Mouse (Mus musculus): ENCODE measurements at regions not wholly inside any gene's neighbourhood (a gene's known extent, or its start where the extent isn't known, plus 50 kb on each side); places are given as distances from the start of the nearest gene placed in this dataset.

- TF ChIP-seq EP300 (IDR thresholded peaks at IDR 0.05; ENCODE audit: low read depth), result no peak
- no peak for TF ChIP-seq CTCF (IDR thresholded peaks at IDR 0.05; ENCODE audit: low read depth)
- Histone ChIP-seq H3K27me3 (ENCODE audit: control insufficient read depth, insufficient read depth, low read length) (no peaks in the 10 kb centered on the region), H3K4me1 (replicated peaks; ENCODE audit: control insufficient read depth in 2 of 2, insufficient read depth in 2 of 2, low read length in 1 of 2) (no peaks in the 10 kb centered on the region), H3K36me3 (replicated peaks; ENCODE audit: control insufficient read depth, insufficient read depth, low read depth) (no peaks in the 10 kb centered on the region), H3K4me2 (ENCODE audit: low read depth) (no peak overlapping the region), H3K4me3 (ENCODE audit: insufficient read depth in 1 of 2, low read depth in 2 of 2, low read length in 2 of 2) (no peak overlapping the region), H3K9ac (replicated peaks) (no peak overlapping the region), H3K9me3 (ENCODE audit: control insufficient read depth, low read length) (no peaks in the 10 kb centered on the region), H3K27ac (no peak overlapping the region)
- no peak for DNase-seq (ENCODE audit: low read depth in 3 of 3, low spot score in 3 of 3)
- no peak for ATAC-seq (ENCODE audit: insufficient read depth)
- WGBS (ENCODE audit: insufficient replicate concordance), result 58% methylated on average over 3 of the region's 3 CpGs
Observed at GRCm38 (mm10) chr1:40936729-40937128, 131.3 kb downstream of the Tmem182 start.

- ATAC-seq (ENCODE audit: insufficient read depth) (no peak), DNase-seq (ENCODE audit: low read depth in 3 of 3, low spot score in 3 of 3) (no peak)
- H3K9me3 ChIP-seq (ENCODE audit: control insufficient read depth, low read length), result no peaks in the 10 kb centered on the region
- no peak overlapping the region for H3K27ac ChIP-seq
- H3K4me2 ChIP-seq (ENCODE audit: low read depth), result no peak overlapping the region
- no peak overlapping the region for H3K9ac ChIP-seq (replicated peaks)
- WGBS (ENCODE audit: insufficient replicate concordance), result 81% methylated on average over 14 of the region's 14 CpGs
- no peak overlapping the region for H3K4me3 ChIP-seq (ENCODE audit: insufficient read depth in 1 of 2, low read depth in 2 of 2, low read length in 2 of 2)
- no peak for TF ChIP-seq CTCF (IDR thresholded peaks at IDR 0.05; ENCODE audit: low read depth)
- TF ChIP-seq EP300 (IDR thresholded peaks at IDR 0.05; ENCODE audit: low read depth), result no peak
- no peaks in the 10 kb centered on the region for H3K4me1 ChIP-seq (replicated peaks; ENCODE audit: control insufficient read depth in 2 of 2, insufficient read depth in 2 of 2, low read length in 1 of 2)
- H3K27me3 ChIP-seq (ENCODE audit: control insufficient read depth, insufficient read depth, low read length), result no peaks in the 10 kb centered on the region
- H3K36me3 ChIP-seq (replicated peaks; ENCODE audit: control insufficient read depth, insufficient read depth, low read depth), result no peaks in the 10 kb centered on the region
Observed at GRCm38 (mm10) chr1:40942751-40943150, 137.3 kb downstream of the Tmem182 start.

GRCm38 (mm10) chr1:40943165-40943564 lies 137.8 kb downstream of the Tmem182 start:
- Histone ChIP-seq H3K9ac (replicated peaks) (no peak overlapping the region), H3K36me3 (replicated peaks; ENCODE audit: control insufficient read depth, insufficient read depth, low read depth) (no peaks in the 10 kb centered on the region), H3K27me3 (ENCODE audit: control insufficient read depth, insufficient read depth, low read length) (no peaks in the 10 kb centered on the region), H3K4me1 (replicated peaks; ENCODE audit: control insufficient read depth in 2 of 2, insufficient read depth in 2 of 2, low read length in 1 of 2) (no peaks in the 10 kb centered on the region), H3K4me2 (ENCODE audit: low read depth) (no peak overlapping the region), H3K4me3 (ENCODE audit: insufficient read depth in 1 of 2, low read depth in 2 of 2, low read length in 2 of 2) (no peak overlapping the region), H3K27ac (no peak overlapping the region), H3K9me3 (ENCODE audit: control insufficient read depth, low read length) (no peaks in the 10 kb centered on the region)
- TF ChIP-seq CTCF (IDR thresholded peaks at IDR 0.05; ENCODE audit: low read depth) (no peak), EP300 (IDR thresholded peaks at IDR 0.05; ENCODE audit: low read depth) (no peak)
- DNase-seq (ENCODE audit: low read depth in 3 of 3, low spot score in 3 of 3) (no peak), ATAC-seq (ENCODE audit: insufficient read depth) (no peak)
- WGBS (ENCODE audit: insufficient replicate concordance), result 63% methylated on average over 7 of the region's 7 CpGs

GRCm38 (mm10) chr1:40950641-40951040 lies 145.2 kb downstream of the Tmem182 start:
- Histone ChIP-seq H3K27ac (no peak overlapping the region), H3K27me3 (ENCODE audit: control insufficient read depth, insufficient read depth, low read length) (no peaks in the 10 kb centered on the region), H3K4me2 (ENCODE audit: low read depth) (no peak overlapping the region), H3K9me3 (ENCODE audit: control insufficient read depth, low read length) (no peaks in the 10 kb centered on the region), H3K4me1 (replicated peaks; ENCODE audit: control insufficient read depth in 2 of 2, insufficient read depth in 2 of 2, low read length in 1 of 2) (no peaks in the 10 kb centered on the region), H3K4me3 (ENCODE audit: insufficient read depth in 1 of 2, low read depth in 2 of 2, low read length in 2 of 2) (no peak overlapping the region), H3K9ac (replicated peaks) (no peak overlapping the region), H3K36me3 (replicated peaks; ENCODE audit: control insufficient read depth, insufficient read depth, low read depth) (no peaks in the 10 kb centered on the region)
- no peak for TF ChIP-seq EP300 (IDR thresholded peaks at IDR 0.05; ENCODE audit: low read depth)
- TF ChIP-seq CTCF (IDR thresholded peaks at IDR 0.05; ENCODE audit: low read depth), result no peak
- ATAC-seq (ENCODE audit: insufficient read depth) (no peak), DNase-seq (ENCODE audit: low read depth in 3 of 3, low spot score in 3 of 3) (no peak)
- 69% methylated on average over 5 of the region's 5 CpGs for WGBS (ENCODE audit: insufficient replicate concordance)

- H3K4me3 ChIP-seq (ENCODE audit: insufficient read depth in 1 of 2, low read depth in 2 of 2, low read length in 2 of 2), result no peak overlapping the region
- H3K9ac ChIP-seq (replicated peaks), result no peak overlapping the region
- H3K4me1 ChIP-seq (replicated peaks; ENCODE audit: control insufficient read depth in 2 of 2, insufficient read depth in 2 of 2, low read length in 1 of 2), result no peaks in the 10 kb centered on the region
- no peak for ATAC-seq (ENCODE audit: insufficient read depth)
- H3K9me3 ChIP-seq (ENCODE audit: control insufficient read depth, low read length), result no peaks in the 10 kb centered on the region
- H3K27me3 ChIP-seq (ENCODE audit: control insufficient read depth, insufficient read depth, low read length), result no peaks in the 10 kb centered on the region
- no peak overlapping the region for H3K4me2 ChIP-seq (ENCODE audit: low read depth)
- no peaks in the 10 kb centered on the region for H3K36me3 ChIP-seq (replicated peaks; ENCODE audit: control insufficient read depth, insufficient read depth, low read depth)
- TF ChIP-seq CTCF (IDR thresholded peaks at IDR 0.05; ENCODE audit: low read depth) (no peak), EP300 (IDR thresholded peaks at IDR 0.05; ENCODE audit: low read depth) (no peak)
- 79% methylated on average over 14 of the region's 14 CpGs for WGBS (ENCODE audit: insufficient replicate concordance)
- H3K27ac ChIP-seq, result no peak overlapping the region
- no peak for DNase-seq (ENCODE audit: low read depth in 3 of 3, low spot score in 3 of 3)
Observed at GRCm38 (mm10) chr1:40954720-40955163, 149.3 kb downstream of the Tmem182 start.
